Mouse (Mus musculus) MEL (cell line): ENCODE results near the gene AF067061.
"Not testable (repeated sequence)": the region's sequence is repeated elsewhere in the genome, so short reads cannot be mapped to it uniquely, and the experiment has no call there.

Experiments
- BHLHE40 ChIP-seq: IDR thresholded peaks from 2 replicates; pipeline ENCODE4 v1.6.1; 2012; ENCODE audit warnings: low read depth, mild to moderate bottlenecking, inconsistent platforms, low read length, improper control_type of control experiment, borderline replicate concordance
- CTCF ChIP-seq, 3 experiments: IDR thresholded peaks in 2 of 3; conservative IDR thresholded peaks in 1 of 3; 2 replicates each; pipeline ENCODE4 v1.5.1; 2011 to 2012; ENCODE audit warnings: low read length in 3 of 3, low read depth in 2 of 3, mild to moderate bottlenecking in 2 of 3, improper control_type of control experiment in 1 of 3, inconsistent platforms in 1 of 3, mixed read lengths in 1 of 3, moderate library complexity in 1 of 3; ENCODE audit not compliant: control insufficient read depth in 1 of 3, insufficient read depth in 1 of 3, poor library complexity in 1 of 3, severe bottlenecking in 1 of 3
- ELF1 ChIP-seq: IDR thresholded peaks from 2 replicates; pipeline ENCODE4 v1.6.1; 2014; ENCODE audit warnings: low read depth, mild to moderate bottlenecking, inconsistent platforms, low read length, improper control_type of control experiment, moderate library complexity
- GABPA ChIP-seq: IDR thresholded peaks from 2 replicates; pipeline ENCODE4 v1.6.1; 2012; ENCODE audit warnings: low read depth, mild to moderate bottlenecking, inconsistent platforms, low read length, improper control_type of control experiment, moderate library complexity
- HCFC1 ChIP-seq: IDR thresholded peaks from 2 replicates; pipeline ENCODE4 v1.6.1; 2012; ENCODE audit warnings: low read depth, mild to moderate bottlenecking, inconsistent platforms, low read length, improper control_type of control experiment, moderate library complexity
- MAX ChIP-seq: IDR thresholded peaks from 2 replicates; pipeline ENCODE4 v1.6.1; 2011; ENCODE audit warnings: low read length, improper control_type of control experiment
- MXI1 ChIP-seq: IDR thresholded peaks from 2 replicates; pipeline ENCODE4 v1.6.1; 2011; ENCODE audit warnings: mild to moderate bottlenecking, low read depth, low read length, improper control_type of control experiment
- POLR2A ChIP-seq, 2 experiments: IDR thresholded peaks; 2 replicates each; pipeline ENCODE4 v1.6.1; 2011 to 2012; ENCODE audit warnings: low read length in 2 of 2, mild to moderate bottlenecking in 2 of 2, control low read depth in 1 of 2, improper control_type of control experiment in 1 of 2, low read depth in 1 of 2, moderate library complexity in 1 of 2; ENCODE audit not compliant: control insufficient read depth in 1 of 2, insufficient read depth in 1 of 2, poor library complexity in 1 of 2
- RAD21 ChIP-seq: IDR thresholded peaks from 2 replicates; pipeline ENCODE4 v1.6.1; 2011; ENCODE audit warnings: mild to moderate bottlenecking, low read depth, low read length, improper control_type of control experiment
- TAL1 ChIP-seq: IDR thresholded peaks from 2 replicates; pipeline ENCODE4 v1.6.1; 2012; ENCODE audit warnings: mild to moderate bottlenecking, inconsistent platforms, low read length, moderate library complexity, mixed read lengths
- TBP ChIP-seq: IDR thresholded peaks from 2 replicates; pipeline ENCODE4 v1.8.0; 2011; ENCODE audit warnings: low read depth, low read length, improper control_type of control experiment
- USF1 ChIP-seq: IDR thresholded peaks from 2 replicates; pipeline ENCODE4 v1.6.1; 2014; ENCODE audit warnings: low read depth, mild to moderate bottlenecking, inconsistent platforms, low read length, improper control_type of control experiment, moderate library complexity
- ZNF384 ChIP-seq: IDR thresholded peaks from 2 replicates; pipeline ENCODE4 v1.6.1; 2012; ENCODE audit warnings: low read depth, mild to moderate bottlenecking, inconsistent platforms, low read length, improper control_type of control experiment

- not testable (repeated sequence) for TF ChIP-seq GABPA; BHLHE40; CTCF (IDR thresholded peaks at IDR 0.05 in 2 of 3, conservative IDR thresholded peaks at IDR 0.05 in 1 of 3; ENCODE audit: control insufficient read depth in 1 of 3, insufficient read depth in 1 of 3, low read depth in 2 of 3, low read length in 3 of 3, poor library complexity in 1 of 3, severe bottlenecking in 1 of 3); TBP; ELF1; MAX; POLR2A (IDR thresholded peaks at IDR 0.05; ENCODE audit: control insufficient read depth in 1 of 2, insufficient read depth in 1 of 2, low read depth in 1 of 2, low read length in 2 of 2, poor library complexity in 1 of 2); TAL1; MXI1; HCFC1; ZNF384; RAD21; USF1
Observed at GRCm38 (mm10) chr13:120215847-120216246, 47.1 kb upstream of the AF067061 start, which contains the start of gene Gm21762.
